Mouse (Mus musculus) monocyte, adult 2 months (primary cell): ENCODE measurements around the gene Adck2.

Experiments used
- DNase-seq, 2 experiments: peaks; one replicate each; pipeline ENCODE4 v3.0.0; 2022; ENCODE audit warnings: low spot score in 2 of 2, low read depth in 1 of 2

Adck2 gene

DNA sequence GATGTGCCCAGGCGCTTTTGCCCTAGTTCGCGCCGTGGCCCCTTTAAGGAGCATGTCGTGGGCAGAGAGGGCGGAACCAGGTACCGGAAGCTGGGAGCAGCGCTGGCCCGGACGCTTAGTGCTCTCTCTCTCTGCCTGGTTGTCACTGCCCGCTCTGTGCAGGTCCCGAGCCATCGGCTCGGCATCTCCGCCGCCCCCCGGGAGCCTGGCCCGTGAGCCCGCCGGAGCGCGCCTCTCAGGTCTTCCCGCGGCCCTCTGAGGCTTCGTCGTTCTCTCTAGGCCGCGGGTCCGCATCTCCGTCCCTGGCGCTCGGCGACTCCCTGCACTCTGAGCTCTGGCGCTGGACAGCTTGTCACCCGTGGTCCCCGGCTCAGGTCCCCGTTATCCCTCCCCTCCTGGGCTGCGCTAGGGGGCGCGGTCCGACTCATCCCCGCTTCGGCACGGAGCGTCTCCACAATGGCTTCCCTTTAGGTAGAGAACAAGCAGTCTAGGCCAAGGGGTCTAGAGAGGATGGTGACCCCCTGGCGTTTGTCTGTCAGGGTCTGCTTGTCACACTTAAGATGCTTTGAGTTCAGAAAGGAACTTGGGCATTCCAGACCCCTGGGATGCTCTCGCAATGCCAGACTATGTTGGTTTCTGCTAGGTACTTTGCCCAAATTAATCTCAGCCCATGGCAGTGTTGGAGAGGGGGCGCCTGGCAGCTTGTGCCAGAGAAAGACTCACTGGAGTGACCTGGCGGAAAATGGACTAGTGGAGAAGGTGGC lies at the start of gene Adck2:
Gene Adck2, plus strand, starts transcription at position 83 of the 764 bp plus-strand sequence.
- peak in 1 of 2 experiments; percentile 49 for DNase-seq

DNA sequence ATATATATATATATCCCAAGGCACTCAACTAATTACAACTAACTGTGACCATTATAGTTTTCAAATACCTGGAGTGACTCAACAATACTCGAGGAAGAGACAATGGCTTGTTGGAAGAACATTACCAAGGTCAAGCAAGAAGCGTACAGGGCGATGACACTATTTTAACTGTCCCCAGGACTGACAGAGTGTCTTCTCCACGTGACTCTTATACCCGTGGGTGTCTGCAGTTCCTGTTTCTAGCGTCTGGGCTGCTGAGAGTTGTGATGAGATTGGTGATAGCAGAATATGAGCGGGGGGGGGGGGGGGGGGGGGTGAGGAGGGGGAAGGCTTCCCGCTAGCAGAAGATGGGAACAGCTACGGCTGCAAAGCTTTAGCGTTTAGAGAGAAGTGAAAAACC lies 46.9 kb upstream of the Adck2 start:
- DNase-seq: peak in 1 of 2 experiments; percentile 18

DNA sequence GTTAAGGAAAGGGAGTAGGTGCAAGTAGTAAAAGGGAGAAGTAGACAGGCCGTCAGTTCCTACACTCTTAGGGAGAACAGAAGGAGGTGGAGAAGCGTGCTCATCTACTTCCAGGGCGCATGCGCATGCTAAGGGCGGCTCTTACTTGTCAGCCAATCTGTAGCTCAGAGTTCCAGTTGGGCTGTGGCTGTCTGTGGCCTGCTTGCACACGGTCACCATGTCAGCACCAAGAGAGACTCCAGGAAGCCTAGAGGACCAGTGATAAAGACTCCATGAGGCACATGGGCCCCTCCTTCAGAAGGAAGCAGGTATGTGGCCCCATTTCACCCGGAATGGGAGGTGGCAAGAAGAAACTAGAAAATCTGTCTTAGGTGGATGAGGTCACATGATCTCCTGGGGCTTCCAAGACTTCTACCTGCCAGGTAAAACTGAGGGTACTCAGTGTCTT lies 46.3 kb upstream of the Adck2 start:
- no peak for DNase-seq

DNA sequence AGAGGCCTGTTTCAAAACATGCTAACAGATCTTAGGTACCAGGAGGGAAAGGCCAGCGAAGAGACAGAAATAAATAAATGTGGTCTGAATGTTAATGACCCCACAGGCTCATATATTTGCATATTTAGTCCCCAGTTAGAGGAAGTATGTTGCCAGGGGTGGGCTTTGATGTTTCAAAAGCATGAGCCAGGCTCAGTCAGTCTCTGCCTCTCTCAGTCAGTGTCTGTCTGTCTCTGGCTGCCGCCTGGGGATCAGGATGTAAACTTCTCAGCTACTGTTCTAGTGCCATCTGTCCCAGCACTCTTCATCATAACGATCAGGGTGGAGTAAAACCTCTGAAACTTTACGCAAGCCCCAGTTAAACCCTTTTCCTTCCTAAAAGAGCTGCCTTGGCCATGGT lies 45.9 kb upstream of the Adck2 start:
- DNase-seq: no peak

DNA sequence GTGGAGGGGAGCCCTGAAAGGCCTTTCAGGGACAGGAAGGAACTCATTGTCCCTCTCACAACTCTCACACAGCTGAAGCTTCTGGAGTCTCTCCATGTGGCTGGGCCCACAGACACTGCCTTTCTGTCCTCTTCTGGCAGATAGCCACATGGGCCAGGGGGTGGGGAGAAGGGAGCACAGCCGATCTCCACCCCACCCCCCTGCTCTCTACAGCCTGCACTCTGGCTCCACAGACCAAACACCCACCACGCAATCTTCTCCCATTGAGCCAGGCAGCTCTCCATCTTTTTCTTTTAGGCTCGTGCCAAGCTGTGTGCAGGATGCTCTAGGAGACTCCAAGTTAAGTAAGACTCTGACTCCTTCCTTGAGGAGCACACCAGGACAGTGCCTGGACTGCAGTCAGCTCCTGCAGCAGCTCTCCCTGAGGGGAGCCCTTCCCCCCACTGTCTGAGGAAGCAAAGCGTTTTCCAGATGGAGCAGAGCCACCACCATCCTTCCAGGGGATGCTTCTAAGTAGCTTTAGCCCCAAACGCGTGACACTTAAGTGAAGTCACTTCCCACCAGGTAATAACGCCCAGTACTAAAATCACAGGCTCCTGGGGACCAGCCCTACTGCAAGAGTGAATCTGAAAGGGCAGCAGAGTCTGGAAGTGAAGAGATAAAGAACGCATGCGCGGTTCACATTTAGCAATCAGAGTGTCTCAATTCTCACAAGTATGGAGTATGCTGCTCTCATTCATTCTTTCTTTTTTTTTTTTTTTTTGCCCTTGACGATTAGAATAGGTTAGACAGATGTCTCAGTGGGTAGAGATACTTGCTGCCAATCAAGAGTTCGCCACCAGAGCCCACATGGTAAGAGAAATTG lies 44.8 kb upstream of the Adck2 start:
- DNase-seq: no peak

DNA sequence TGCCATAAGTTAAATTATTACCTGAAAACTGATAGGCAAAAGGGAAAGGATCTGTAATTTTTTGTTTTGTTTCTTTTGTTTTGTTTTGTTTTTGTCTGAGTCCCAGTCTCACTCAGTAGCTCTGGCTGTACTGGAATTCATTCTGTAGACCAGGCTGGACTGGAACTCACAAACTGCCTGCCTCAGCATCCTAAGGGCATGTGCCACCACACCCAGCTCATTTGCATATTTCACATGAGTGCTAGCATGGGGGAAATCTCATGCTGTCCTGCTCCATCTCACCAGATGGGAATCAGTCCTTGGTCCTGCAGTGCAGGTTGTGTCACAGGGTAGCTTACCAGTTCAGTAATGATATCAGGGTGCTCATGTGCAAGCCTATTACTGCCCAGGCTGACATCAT lies 38.7 kb upstream of the Adck2 start:
- no peak for DNase-seq

DNA sequence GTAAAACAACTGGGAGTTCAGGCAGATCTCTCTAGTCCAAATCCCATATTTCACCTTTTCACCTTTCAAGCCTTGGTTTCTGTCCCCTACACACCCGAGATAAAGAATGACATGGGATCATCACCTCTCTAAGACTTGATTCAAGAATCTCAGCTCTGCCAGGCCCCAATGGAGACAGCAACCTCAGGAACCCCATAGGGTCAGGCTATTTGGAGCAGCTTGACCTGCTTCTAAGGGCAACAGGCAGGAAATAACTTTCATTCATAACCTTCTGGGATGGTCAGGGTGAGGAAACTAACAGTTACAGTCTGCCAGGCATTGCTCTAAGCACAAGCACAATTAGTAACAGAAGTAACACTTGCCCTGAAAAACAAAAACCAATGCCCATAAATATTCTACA lies 37.1 kb upstream of the Adck2 start:
- no peak for DNase-seq

DNA sequence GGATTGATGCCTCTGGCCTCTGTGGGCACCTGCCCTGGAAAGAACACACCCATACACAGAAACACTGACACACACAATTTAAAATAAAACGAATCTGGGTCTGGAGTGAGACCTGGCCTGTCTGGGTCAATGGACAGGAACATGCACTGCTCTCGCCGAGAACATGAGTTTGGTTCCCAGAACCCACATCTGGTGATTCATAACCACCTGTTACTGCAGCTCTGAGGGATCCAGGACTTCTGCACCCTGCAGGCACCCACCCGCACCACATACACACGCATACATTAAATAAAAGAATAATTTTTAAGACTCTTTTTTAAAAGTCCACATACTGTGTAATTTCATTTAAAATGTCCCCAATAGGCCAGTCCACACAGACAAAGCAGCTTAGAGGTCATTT lies 36.4 kb upstream of the Adck2 start:
- DNase-seq: no peak

DNA sequence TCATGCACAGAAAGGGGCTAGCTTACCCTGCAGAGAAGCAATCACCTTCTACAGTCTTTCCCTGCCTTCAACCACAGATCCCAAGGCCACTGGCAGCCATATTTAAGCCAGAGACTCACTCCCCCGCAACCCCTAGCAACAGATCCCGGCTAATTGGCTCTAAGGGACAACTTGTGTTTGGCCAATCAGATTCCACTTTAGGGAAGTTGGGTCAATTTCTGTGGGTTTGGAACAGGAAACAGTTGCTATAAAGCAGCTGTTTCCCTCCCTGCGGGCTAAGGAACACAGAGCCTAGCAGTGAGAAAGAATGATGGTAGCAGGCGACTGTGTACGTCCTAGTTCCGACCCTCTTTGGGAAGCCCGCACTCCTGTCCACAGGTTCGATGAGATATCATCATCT lies 35.4 kb upstream of the Adck2 start:
- DNase-seq: no peak

DNA sequence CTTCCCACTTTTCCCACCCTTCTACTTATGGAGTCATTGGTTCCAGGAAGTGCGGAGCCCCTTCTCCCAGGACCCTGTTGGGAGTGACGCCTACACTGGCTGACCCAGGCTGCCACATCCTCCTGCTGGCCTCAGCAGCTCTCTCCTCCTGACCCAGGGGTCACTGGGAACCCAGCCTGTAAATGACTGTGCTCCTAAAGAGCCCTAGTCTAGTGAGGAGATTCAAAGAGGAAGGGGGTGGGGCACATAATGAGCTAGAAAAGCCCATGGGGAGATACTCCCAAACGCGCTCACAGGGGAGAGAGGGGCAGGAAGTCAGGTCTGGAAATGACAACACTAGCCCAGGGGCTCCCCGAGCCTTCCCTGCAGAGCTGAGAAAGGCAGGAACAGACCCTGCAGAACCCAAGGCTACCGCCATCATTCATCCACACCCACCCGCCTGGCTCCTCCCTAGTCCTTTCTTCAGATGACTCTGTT lies 34.0 kb upstream of the Adck2 start:
- DNase-seq: no peak

DNA sequence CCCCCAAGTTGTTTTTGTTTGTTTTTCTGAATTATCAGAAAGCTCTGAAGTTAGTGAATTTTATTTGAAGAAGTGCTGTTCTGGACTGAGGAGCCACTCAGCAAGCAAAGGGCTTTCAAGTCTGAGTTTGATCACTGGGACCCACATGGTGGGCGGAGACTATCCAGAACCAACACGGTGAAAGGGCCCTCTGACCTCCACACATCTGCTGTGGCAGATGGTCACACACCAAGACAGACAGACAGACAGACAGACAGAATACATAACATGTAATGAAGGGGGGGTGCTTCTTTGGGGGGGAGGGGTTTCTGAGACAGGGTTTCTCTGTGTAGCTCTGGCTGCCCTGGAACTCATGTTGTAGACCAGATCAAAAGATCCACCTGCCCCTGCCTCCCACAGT lies 33.1 kb upstream of the Adck2 start:
- no peak for DNase-seq

DNA sequence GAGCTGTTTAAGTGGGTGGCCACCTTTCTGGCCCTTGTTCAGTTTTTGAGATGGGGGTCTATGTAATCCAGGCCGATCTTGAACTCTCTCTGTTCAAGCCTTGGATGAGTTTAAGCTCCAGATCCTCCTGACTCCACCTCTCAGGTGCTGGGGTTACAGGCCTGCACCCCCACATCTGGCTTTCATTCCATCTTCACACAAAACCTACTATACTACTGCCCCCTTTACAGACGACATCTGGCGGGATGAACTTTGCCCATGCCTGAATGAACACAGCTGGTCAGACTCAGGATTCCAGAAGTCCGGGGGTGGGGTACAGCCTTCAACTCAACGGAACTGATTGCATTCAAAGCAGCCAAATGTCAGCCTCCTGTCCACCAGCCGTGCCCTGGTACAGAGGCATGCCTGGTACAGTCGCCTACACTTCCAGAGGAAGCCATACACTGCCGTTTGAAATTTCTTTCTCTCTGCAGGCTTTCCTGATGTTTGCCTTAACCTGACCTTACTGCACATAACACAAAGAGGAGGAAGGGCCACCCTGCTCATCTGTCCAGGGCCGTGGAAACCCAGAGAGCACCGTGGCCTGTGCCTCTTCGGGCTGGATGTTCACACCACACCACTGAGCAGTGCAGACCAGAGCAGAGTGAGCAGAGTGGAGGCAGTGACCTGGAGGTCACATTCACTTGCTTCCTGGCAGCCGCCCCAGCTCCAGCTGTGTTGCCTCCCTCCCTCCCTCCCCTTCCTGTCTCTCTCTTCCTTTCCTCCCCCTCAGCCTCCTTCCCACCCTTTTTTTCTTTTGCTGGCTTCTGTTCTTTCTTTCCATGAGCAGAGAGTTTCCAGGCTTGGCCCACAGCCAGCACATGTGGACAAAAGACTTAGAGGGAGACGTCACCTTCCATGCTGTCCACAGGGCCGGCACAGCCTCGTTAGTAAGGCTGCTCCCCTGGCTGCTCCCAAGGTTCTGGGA lies 30.8 kb upstream of the Adck2 start:
- DNase-seq: no peak

DNA sequence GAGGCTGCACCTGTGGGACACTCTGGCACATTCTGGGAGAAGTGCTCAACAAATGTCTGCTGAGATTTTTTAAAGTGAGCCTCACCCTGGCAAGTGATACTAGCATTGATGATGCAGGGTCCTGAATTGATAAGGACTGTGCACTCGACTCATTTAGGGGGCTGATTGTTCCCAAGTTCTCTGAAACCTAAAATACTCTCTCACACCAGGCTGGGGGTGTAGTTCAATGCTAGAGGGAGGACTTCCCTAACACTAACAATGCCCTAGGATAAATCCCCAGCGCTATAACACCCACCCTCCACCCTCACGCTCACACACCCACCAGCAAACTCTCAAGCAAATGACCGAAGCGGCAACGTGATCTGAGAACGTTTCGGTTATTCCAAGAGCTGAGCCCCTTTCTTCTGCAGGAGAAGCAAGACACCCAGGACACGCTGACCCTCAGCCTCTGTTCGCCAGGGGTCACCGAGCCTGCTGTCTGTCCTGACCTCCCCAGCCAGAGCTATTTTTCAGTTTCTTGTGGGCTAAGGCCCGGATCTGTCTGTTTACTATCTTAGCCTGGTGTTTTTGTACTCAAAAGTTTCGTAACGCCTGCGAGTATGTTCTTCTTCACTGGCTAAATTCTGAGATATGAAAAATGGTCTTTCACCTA lies 29.8 kb upstream of the Adck2 start:
- DNase-seq: no peak

DNA sequence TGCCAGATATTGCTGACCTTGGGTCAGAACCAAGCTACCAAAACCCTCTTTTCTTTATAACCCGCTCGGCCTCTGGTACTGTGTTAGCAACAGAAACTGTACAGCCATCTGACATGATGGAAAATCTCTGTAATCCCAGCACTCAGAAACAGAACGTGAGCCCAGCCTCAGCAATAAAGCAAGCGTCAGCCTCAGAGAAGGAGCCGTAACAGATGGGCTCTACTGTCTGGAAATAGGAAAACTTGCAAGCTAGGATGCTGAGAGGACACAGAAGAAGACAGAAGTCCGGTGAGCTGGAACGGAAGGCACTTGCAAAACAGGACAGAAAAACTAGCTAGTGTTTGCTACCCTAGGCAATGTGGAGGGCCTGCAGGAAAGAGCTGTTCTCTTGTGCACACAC lies 28.2 kb upstream of the Adck2 start:
- DNase-seq: no peak

DNA sequence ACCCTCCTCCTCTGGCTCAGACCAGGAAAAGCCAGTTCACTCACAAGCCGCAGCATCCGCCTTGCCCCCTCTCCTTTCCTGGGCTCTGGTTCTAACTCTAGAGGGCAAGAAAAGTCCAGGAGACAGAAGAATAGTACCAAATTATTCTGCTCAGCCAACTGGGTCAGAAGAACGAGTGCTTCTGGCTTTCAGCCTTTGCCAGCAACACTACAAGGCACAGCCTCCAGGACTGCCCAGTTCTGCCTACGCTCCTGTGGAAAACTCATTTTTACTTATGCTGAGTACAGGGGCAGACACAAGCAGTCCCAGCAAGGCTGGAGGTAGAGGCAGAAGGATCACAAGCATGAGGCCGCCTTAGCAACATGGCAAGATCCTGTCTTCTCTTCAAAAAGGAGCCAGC lies 25.6 kb upstream of the Adck2 start:
- no peak for DNase-seq

DNA sequence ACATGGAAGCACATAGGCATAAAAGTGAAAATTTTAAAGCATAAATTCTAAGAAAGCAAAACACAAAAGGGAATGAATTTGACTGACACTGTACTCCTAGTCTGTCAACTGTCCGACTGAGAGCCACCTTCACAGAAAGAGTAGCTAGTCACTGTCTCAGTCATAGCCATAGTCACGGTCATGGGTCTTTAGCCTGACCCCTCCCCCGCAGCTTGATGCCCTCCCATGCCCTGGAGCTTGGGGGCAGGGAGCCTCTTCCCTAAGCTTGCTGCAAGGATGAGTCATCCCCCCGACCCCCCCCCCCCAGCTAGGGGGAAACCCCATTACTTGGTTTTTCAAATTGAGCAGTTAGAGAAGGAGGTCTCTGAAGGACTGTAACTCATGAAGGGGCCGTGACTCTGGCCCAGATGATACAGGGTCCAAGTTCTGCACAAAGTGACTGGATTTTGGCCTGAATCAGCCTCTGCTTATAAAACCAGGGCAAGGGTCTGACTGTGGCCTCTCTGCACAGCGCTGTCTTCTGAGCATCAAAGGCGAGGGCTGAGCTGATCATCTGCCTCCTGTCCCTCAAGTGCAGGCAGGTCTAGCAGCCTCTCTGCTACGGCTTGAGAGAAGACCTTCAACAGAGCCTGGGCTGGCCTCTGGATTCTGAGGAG lies 21.6 kb upstream of the Adck2 start:
- no peak for DNase-seq

DNA sequence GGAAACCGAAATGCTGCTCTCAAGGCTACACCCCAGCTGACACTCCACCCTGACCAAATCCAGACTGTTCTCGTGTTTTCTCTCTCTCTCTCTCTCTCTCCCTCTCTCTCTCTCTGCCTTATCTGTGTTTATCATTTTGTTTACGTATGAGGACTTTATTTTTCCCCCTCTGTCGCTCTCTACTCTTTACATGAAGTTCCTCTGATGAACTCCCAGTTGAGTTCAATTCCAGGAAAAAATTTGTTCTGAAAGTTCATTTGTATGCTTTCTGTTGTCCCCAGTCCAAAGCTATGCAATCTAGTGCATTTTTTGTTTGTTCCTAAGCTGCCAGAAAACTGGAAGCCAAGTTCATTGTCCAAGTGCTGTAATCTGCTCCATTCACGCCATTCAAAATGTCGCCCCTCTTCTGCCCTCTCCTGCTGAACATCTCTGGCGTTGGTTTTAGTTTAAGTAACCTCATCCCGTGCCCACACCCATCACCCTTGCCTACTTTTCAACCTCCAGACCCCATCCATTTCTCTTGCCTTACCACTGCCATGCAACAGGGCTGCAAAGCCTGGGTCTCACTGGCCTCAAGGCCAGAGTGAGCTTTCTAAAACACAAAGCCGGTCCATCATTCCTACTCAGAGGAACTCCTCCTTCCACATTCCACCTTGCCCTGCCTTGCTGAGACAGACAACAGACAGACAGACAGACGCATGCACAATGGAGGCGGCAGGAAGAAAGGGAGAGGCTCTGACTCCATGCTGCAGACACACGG lies 18.6 kb upstream of the Adck2 start:
- no peak for DNase-seq

DNA sequence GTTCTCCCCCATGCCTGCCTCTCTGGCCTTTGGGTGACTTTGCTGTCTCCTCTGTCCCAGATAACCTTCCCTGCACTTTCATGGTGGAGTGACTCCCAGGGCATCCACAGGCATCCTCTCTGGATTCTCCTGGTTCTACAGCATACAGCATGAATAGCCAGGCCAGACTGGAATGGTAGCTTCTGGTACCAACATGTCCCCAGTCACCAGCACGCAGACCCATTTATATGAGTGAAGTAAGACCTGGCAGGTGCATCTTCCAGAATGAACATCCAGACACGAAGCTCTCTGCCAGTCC lies 18.1 kb upstream of the Adck2 start:
- no peak for DNase-seq

DNA sequence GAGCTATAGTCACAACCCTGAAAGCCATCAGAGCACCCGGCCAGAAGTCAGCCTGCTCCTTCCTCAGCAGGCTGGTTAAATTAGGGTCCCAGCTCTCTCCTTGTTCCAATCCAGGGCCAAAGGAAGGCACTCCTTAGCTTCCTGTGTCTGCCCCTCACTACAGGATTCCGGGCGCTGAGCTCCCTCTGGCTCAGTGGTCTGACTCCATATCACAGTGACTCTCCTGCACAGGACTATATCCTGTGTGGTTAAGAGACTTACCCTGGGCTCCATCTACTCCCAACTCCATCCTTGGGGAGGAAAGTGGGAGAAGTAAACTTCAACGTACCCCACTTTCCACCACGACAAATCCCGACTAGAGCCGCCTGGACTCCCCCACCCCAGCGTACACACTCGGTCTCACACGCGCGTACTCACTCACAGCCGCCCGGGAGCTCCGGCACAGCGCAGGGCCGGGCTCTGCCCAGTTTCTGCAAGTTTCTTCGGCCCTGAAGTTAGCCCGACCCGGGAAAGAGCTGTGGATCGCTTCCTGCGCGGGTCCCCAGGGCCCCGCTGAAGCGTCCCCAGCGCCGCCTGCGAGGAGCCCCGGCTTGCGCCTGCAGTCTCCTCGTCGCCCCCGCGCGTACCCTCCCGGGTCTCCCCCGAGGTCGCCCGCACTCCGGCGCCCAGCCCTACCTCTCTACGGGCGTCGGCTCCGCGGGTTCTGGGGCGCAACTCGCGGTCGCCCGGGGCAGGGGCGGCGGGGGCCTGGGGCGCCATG lies 16.6 kb upstream of the Adck2 start:
- no peak for DNase-seq
